Mouse (Mus musculus) layer of hippocampus, adult 9-10 months (tissue): Measurements from ENCODE around the gene Camkk2.

Source experiments
- DNase-seq: peaks from one replicate; pipeline ENCODE4 v3.0.0; 2022; ENCODE audit warnings: low spot score

The Camkk2 gene

GRCm38 (mm10) chr5:122698701-122699060, 80.5 kb downstream of the Camkk2 start:
- DNase-seq: no peak

DNA sequence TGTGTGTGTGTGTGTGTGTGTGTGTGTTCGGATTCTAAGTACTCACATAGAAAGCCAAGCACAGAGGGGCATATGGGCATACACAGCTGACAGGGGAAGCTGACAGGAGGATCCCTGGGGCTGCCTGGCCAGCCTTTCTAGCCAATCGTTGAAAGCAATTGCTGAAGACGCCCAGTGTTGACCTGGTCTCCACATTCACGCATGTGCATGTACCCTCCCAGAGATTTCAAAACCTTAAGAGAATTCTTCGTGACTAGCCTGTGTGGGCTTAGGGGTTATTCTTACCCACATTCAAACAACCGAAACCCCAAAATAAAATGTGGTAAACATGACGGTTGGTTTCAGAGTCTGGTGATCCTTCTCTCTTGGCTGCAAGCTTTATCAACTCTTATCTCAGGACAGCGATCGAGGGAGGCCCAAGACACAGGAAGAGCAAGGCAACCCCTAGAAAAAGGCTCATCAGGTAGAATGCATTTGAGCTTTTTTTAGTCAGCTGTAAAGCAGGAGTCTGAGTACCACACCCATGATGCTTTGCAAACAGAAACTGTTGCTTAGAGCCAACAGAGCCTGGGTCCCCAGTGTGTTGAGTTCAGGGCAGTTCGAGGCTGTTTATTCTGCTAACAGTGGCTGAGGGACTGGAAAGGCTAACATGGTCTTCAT, 81.0 kb downstream of the Camkk2 start:
- no peak for DNase-seq

DNA sequence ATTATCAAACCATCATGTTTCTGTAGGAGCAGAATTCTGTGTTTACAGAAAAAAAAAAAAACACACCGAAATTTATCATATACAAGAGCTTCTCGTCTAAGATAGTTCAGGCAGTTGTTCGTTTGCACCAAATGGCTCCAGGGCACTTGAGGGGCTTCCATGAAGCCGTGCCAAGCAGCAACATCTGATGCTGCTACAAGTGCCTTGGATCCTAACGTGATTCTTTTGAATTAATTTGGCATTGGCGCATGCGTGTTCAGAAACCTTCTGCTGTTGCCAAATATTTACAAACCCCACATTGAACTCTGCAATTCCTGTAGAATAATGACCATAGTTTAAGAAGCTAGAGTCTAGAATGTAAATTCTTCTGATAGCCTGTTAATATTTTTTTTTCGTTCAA, 83.7 kb downstream of the Camkk2 start:
- no peak for DNase-seq

- no peak for DNase-seq
Measured at GRCm38 (mm10) chr5:122693431-122694207, 85.6 kb downstream of the Camkk2 start.

- no peak for DNase-seq
Measured at GRCm38 (mm10) chr5:122690486-122690885, 88.7 kb downstream of the Camkk2 start.

DNA sequence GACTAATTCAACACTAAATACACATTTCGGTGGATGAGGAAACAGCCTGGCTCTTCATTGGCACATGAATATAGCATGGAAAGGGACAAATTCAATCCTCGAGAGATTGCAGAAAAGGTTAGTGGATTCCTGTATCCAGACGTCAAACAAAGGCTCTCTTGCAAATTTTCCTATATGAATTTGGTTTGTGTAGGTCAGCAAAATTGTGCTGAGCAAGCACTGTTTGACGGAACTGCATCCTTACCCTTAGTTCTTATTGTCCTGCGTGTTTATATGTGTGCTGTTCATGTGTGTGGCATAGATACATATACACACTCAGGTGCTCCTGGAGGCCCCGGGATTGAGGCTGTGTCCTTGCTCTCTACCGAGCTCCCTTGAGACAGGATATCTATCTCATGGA, 90.1 kb downstream of the Camkk2 start:
- no peak for DNase-seq

GRCm38 (mm10) chr5:122687391-122687790, 91.8 kb downstream of the Camkk2 start:
- no peak for DNase-seq

GRCm38 (mm10) chr5:122683926-122684325, 95.3 kb downstream of the Camkk2 start:
- DNase-seq: no peak

GRCm38 (mm10) chr5:122681276-122681675, 97.9 kb downstream of the Camkk2 start:
- DNase-seq: no peak
